Mouse (Mus musculus) lung, adult 2 months (tissue): ENCODE data around the gene Lonrf2.

Experiments used
- CTCF ChIP-seq: fragments of 200-500 bp; IDR thresholded peaks from 2 replicates; pipeline ENCODE4 v1.5.1; 2011; ENCODE audit warnings: mild to moderate bottlenecking, low read length, control low read depth; ENCODE audit not compliant: insufficient read depth
- POLR2A ChIP-seq: fragments of 200-500 bp; IDR thresholded peaks from 2 replicates; pipeline ENCODE4 v1.6.1; 2011; ENCODE audit warnings: low read depth, mild to moderate bottlenecking, control low read depth, low read length, borderline replicate concordance; ENCODE audit errors: extremely low read depth

DNA sequence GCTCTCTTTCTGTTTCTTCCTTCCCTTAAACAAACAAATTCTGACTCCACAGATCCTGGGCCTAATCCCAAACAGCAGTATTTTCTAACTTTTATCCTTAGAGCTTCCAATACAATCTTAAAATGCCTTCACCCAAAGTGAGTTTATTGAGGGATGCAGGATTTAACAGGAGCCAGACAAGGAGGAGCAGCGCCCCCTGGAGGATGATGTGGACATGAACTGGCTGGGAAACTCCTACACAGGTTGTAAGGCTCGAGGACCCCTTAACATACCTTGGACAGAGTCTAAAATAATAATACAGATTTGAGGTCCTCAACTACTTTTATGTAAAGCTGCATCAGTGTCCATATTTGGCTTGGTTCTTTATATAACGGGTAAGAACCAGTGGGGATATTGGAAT is 19.7 kb upstream of the Lonrf2 start:
- TF ChIP-seq CTCF, result peak; percentile 67
- TF ChIP-seq POLR2A, result no peak
